Mouse (Mus musculus) inflammation-experienced regulatory T-cells (primary cell): Measurements from ENCODE around the gene Htr1d. TPM values are rescaled to one million over a fixed set of nuclear protein-coding genes. Genes with fewer than 3 reads are reported as not detected.

ENCODE experiments used
- polyA plus RNA-seq, 2 experiments: library from polyadenylated mRNA; unstranded; fragments of 100-300 nt; shearing (Covaris generic); gene quantifications; one replicate each; pipeline ENCODE4 v1.2.1; 2017

Htr1d gene
- 1 to 10 TPM in 1 of 2 experiments, under 1 TPM in 1; 0.58 to 1.9 TPM for polyA plus RNA-seq

GRCm38 (mm10) chr4:136423224-136423623 is at the start of gene Htr1d:
Htr1d (plus strand) TSS chr4:136423524.

GRCm38 (mm10) chr4:136462086-136462838 is 38.9 kb downstream of the Htr1d start, which contains the start of gene 6030445D17Rik:
6030445D17Rik (plus strand) TSS chr4:136462250.

GRCm38 (mm10) chr4:136469371-136469903 is 46.1 kb downstream of the Htr1d start, which contains the start of gene Luzp1:
Luzp1 (plus strand) TSS chr4:136469761.

Other genes starting within 250 kb of the Htr1d start
- gene Asap3, start 217.2 kb upstream of the Htr1d start, polyA plus RNA-seq, result 1 to 10 TPM in 1 of 2 experiments, under 1 TPM in 1; 0.41 to 1.1 TPM
- gene Tcea3, start 175.8 kb upstream of the Htr1d start, polyA plus RNA-seq, result under 1 TPM; 0.37 to 0.62 TPM
- 10 to 100 TPM; 14.3 to 15.2 TPM for gene Zfp46, start 138.8 kb upstream of the Htr1d start, polyA plus RNA-seq
- gene Hnrnpr, start 112.6 kb upstream of the Htr1d start, polyA plus RNA-seq, result 100 to 1,000 TPM; 104 to 108 TPM
- gene 6030445D17Rik, start 38.7 kb downstream of the Htr1d start, polyA plus RNA-seq, result under 1 TPM in 1 of 2 experiments, not detected in 1; 0.45 TPM
- gene Luzp1, start 46.2 kb downstream of the Htr1d start, polyA plus RNA-seq, result 1 to 10 TPM; 4.4 to 8.5 TPM
- 10 to 100 TPM; 84.9 to 86.1 TPM for gene Kdm1a, start 179.2 kb downstream of the Htr1d start, polyA plus RNA-seq
- gene Tex46, start 186.9 kb downstream of the Htr1d start, polyA plus RNA-seq, result under 1 TPM in 1 of 2 experiments, not detected in 1; 0.71 TPM
- under 1 TPM; 0.05 to 0.18 TPM for gene Lactbl1, start 199.1 kb downstream of the Htr1d start, polyA plus RNA-seq